Mouse (Mus musculus): ENCODE data around the gene Tex52. TPM values are rescaled to one million over a fixed set of nuclear protein-coding genes. Genes with fewer than 3 reads are reported as not detected.
A peak's percentile ranks its signal among the peaks of the same experiment; 100 is the strongest.

Tex52 gene
- polyA plus RNA-seq, 1 experiment from 2014 or later, result 0.06 TPM

GRCm38 (mm10) chr6:128410305-128410704 is 35.0 kb downstream of the Tex52 start:
- no peak for ATAC-seq (ENCODE audit: insufficient read depth)
- Histone ChIP-seq H3K27me3 (no peaks in the 10 kb centered on the region), H3K4me1 (replicated peaks) (no peaks in the 10 kb centered on the region), H3K4me2 (no peak overlapping the region), H3K36me3 (replicated peaks) (peaks cover 64% of the 10 kb centered on the region), H3K9ac (no peak overlapping the region), H3K9me3 (replicated peaks) (no peaks in the 10 kb centered on the region), H3K27ac (replicated peaks) (no peak overlapping the region), H3K4me3 (replicated peaks) (no peak overlapping the region)
- 81% methylated on average over 13 of the region's 13 CpGs for WGBS (ENCODE audit: insufficient replicate concordance)

- Histone ChIP-seq H3K9me3 (replicated peaks) (no peaks in the 10 kb centered on the region), H3K36me3 (replicated peaks) (peaks cover 68% of the 10 kb centered on the region)
- no peak for ATAC-seq (ENCODE audit: insufficient read depth)
Observed at GRCm38 (mm10) chr6:128411115-128411514, 35.9 kb downstream of the Tex52 start.

GRCm38 (mm10) chr6:128416169-128416568 is 40.9 kb downstream of the Tex52 start:
- no peaks in the 10 kb centered on the region for H3K9me3 ChIP-seq (replicated peaks)
- no peak for ATAC-seq (ENCODE audit: insufficient read depth)
- H3K4me3 ChIP-seq (replicated peaks), result no peak overlapping the region
- H3K4me1 ChIP-seq (replicated peaks), result peaks cover 3% of the 10 kb centered on the region; the same call in 1 of the 2 replicates
- 79% methylated on average over 5 of the region's 5 CpGs for WGBS (ENCODE audit: insufficient replicate concordance)
- H3K27me3 ChIP-seq, result no peaks in the 10 kb centered on the region
- H3K27ac ChIP-seq (replicated peaks), result no peak overlapping the region
- no peak overlapping the region for H3K4me2 ChIP-seq
- peaks cover 30% of the 10 kb centered on the region for H3K36me3 ChIP-seq (replicated peaks)
- H3K9ac ChIP-seq, result no peak overlapping the region

More at GRCm38 (mm10) chr6:128411115-128411514, 35.9 kb downstream of the Tex52 start:
- Histone ChIP-seq H3K4me2 (no peak overlapping the region), H3K9ac (no peak overlapping the region), H3K27ac (replicated peaks) (no peak overlapping the region), H3K4me3 (replicated peaks) (no peak overlapping the region), H3K4me1 (replicated peaks) (no peaks in the 10 kb centered on the region), H3K27me3 (no peaks in the 10 kb centered on the region)
- 11% methylated on average over 3 of the region's 3 CpGs for WGBS (ENCODE audit: insufficient replicate concordance)

- Histone ChIP-seq H3K27ac (replicated peaks) (no peak overlapping the region), H3K36me3 (replicated peaks) (peaks cover 14% of the 10 kb centered on the region), H3K4me2 (no peak overlapping the region), H3K9ac (no peak overlapping the region), H3K4me1 (replicated peaks) (peaks cover 4% of the 10 kb centered on the region; the same call in 1 of the 2 replicates), H3K4me3 (replicated peaks) (no peak overlapping the region), H3K9me3 (replicated peaks) (no peaks in the 10 kb centered on the region), H3K27me3 (no peaks in the 10 kb centered on the region)
- WGBS (ENCODE audit: insufficient replicate concordance), result 73% methylated on average over 1 of the region's 1 CpGs
- ATAC-seq (ENCODE audit: insufficient read depth), result no peak
Observed at GRCm38 (mm10) chr6:128418076-128418475, 42.8 kb downstream of the Tex52 start.

- no peak for ATAC-seq (ENCODE audit: insufficient read depth)
- H3K9ac ChIP-seq, result no peak overlapping the region
Observed at GRCm38 (mm10) chr6:128421036-128421435, 45.8 kb downstream of the Tex52 start.

GRCm38 (mm10) chr6:128421480-128421879 is 46.2 kb downstream of the Tex52 start:
- 78% methylated on average over 3 of the region's 3 CpGs for WGBS (ENCODE audit: insufficient replicate concordance)

More at GRCm38 (mm10) chr6:128421036-128421435, 45.8 kb downstream of the Tex52 start:
- Histone ChIP-seq H3K27ac (replicated peaks) (no peak overlapping the region), H3K4me3 (replicated peaks) (no peak overlapping the region), H3K4me1 (replicated peaks) (peaks cover 22% of the 10 kb centered on the region), H3K27me3 (no peaks in the 10 kb centered on the region), H3K4me2 (no peak overlapping the region), H3K36me3 (replicated peaks) (no peaks in the 10 kb centered on the region), H3K9me3 (replicated peaks) (no peaks in the 10 kb centered on the region)
- WGBS (ENCODE audit: insufficient replicate concordance), result 51% methylated on average over 2 of the region's 2 CpGs

GRCm38 (mm10) chr6:128423496-128424268 is 48.4 kb downstream of the Tex52 start:
- peak overlapping the region; percentile 75 for H3K4me3 ChIP-seq (replicated peaks)
- peak overlapping the region; percentile 90 for H3K27ac ChIP-seq (replicated peaks)
- peaks cover 22% of the 10 kb centered on the region for H3K4me1 ChIP-seq (replicated peaks)
- peaks cover 7% of the 10 kb centered on the region for H3K36me3 ChIP-seq (replicated peaks)
- H3K9me3 ChIP-seq (replicated peaks), result no peaks in the 10 kb centered on the region
- H3K27me3 ChIP-seq, result no peaks in the 10 kb centered on the region
- ATAC-seq (ENCODE audit: insufficient read depth), result peak; percentile 71
- H3K9ac ChIP-seq, result peak overlapping the region; percentile 64
- WGBS (ENCODE audit: insufficient replicate concordance), result 21% methylated on average over 15 of the region's 16 CpGs
- H3K4me2 ChIP-seq, result peak overlapping the region; percentile 79

More at GRCm38 (mm10) chr6:128421480-128421879, 46.2 kb downstream of the Tex52 start:
- Histone ChIP-seq H3K4me2 (no peak overlapping the region), H3K9ac (no peak overlapping the region), H3K4me1 (replicated peaks) (peaks cover 22% of the 10 kb centered on the region), H3K36me3 (replicated peaks) (no peaks in the 10 kb centered on the region), H3K27me3 (no peaks in the 10 kb centered on the region), H3K9me3 (replicated peaks) (no peaks in the 10 kb centered on the region), H3K27ac (replicated peaks) (no peak overlapping the region), H3K4me3 (replicated peaks) (no peak overlapping the region)
- ATAC-seq (ENCODE audit: insufficient read depth), result no peak

GRCm38 (mm10) chr6:128424269-128425019 is 49.2 kb downstream of the Tex52 start, which contains the start of gene Itfg2:
Itfg2 (minus strand) TSS chr6:128424931.
- H3K9me3 ChIP-seq (replicated peaks), result no peaks in the 10 kb centered on the region
- H3K4me1 ChIP-seq (replicated peaks), result peaks cover 28% of the 10 kb centered on the region
- H3K4me2 ChIP-seq, result peak within 1 kb of the TSS; percentile 79
- peak within 1 kb of the TSS; percentile 75 for H3K4me3 ChIP-seq (replicated peaks)
- under 1% methylated on average over 42 of the region's 42 CpGs for WGBS (ENCODE audit: insufficient replicate concordance)
- ATAC-seq (ENCODE audit: insufficient read depth), result peak; percentile 94
- H3K9ac ChIP-seq, result peak within 1 kb of the TSS; percentile 64
- no peaks in the 10 kb centered on the region for H3K27me3 ChIP-seq
- peak within 1 kb of the TSS; percentile 90 for H3K27ac ChIP-seq (replicated peaks)
- H3K36me3 ChIP-seq (replicated peaks), result peaks cover 14% of the 10 kb centered on the region

- Histone ChIP-seq H3K4me1 (replicated peaks) (peaks cover 34% of the 10 kb centered on the region), H3K9ac (peak overlapping the region; percentile 63; the same call in 1 of the 2 replicates), H3K4me2 (peak overlapping the region; percentile 79), H3K27ac (replicated peaks) (peak overlapping the region; percentile 90), H3K4me3 (replicated peaks) (peak overlapping the region; percentile 75), H3K9me3 (replicated peaks) (no peaks in the 10 kb centered on the region), H3K36me3 (replicated peaks) (peaks cover 20% of the 10 kb centered on the region), H3K27me3 (no peaks in the 10 kb centered on the region)
- 18% methylated on average over 9 of the region's 9 CpGs for WGBS (ENCODE audit: insufficient replicate concordance)
- no peak for ATAC-seq (ENCODE audit: insufficient read depth)
Observed at GRCm38 (mm10) chr6:128425046-128425445, 49.8 kb downstream of the Tex52 start.

GRCm38 (mm10) chr6:128427571-128427970 is 52.3 kb downstream of the Tex52 start:
- 79% methylated on average over 5 of the region's 5 CpGs for WGBS (ENCODE audit: insufficient replicate concordance)
- Histone ChIP-seq H3K9ac (no peak overlapping the region), H3K4me1 (replicated peaks) (peaks cover 32% of the 10 kb centered on the region), H3K9me3 (replicated peaks) (no peaks in the 10 kb centered on the region), H3K4me2 (no peak overlapping the region), H3K27ac (replicated peaks) (no peak overlapping the region), H3K4me3 (replicated peaks) (no peak overlapping the region), H3K36me3 (replicated peaks) (peaks cover 45% of the 10 kb centered on the region), H3K27me3 (no peaks in the 10 kb centered on the region)
- no peak for ATAC-seq (ENCODE audit: insufficient read depth)

- 47% methylated on average over 2 of the region's 2 CpGs for WGBS (ENCODE audit: insufficient replicate concordance)
- Histone ChIP-seq H3K4me1 (replicated peaks) (peaks cover 23% of the 10 kb centered on the region), H3K27me3 (no peaks in the 10 kb centered on the region), H3K4me2 (no peak overlapping the region), H3K27ac (replicated peaks) (0 out of 2 replicates have a peak overlapping the region, but pooled peaks have one; percentile 3), H3K9me3 (replicated peaks) (no peaks in the 10 kb centered on the region), H3K36me3 (replicated peaks) (peaks cover 62% of the 10 kb centered on the region), H3K9ac (no peak overlapping the region), H3K4me3 (replicated peaks) (no peak overlapping the region)
- no peak for ATAC-seq (ENCODE audit: insufficient read depth)
Observed at GRCm38 (mm10) chr6:128429300-128429699, 54.0 kb downstream of the Tex52 start.

Data from liver, embryonic 15.5 days (tissue).